Mouse (Mus musculus) bone marrow, adult 2 months (tissue): ENCODE results near the gene 4931428L18Rik. TPM values are rescaled to one million over a fixed set of nuclear protein-coding genes. Genes with fewer than 3 reads are reported as not detected.

Experiments used
- H3K27ac ChIP-seq: fragments of 200-500 bp; 2 replicates; pipeline ENCODE4 v1.5.1; 2012; ENCODE audit warnings: low read depth, mild to moderate bottlenecking, control low read depth, inconsistent platforms, low read length; ENCODE audit not compliant: control insufficient read depth, poor library complexity, insufficient read depth
- H3K4me1 ChIP-seq: fragments of 200-500 bp; 2 replicates; pipeline ENCODE4 v1.6.1; 2011; ENCODE audit warnings: low read length; ENCODE audit not compliant: control insufficient read depth, insufficient read depth
- H3K4me3 ChIP-seq: fragments of 200-500 bp; replicated peaks from 2 replicates; pipeline ENCODE3; 2011; ENCODE audit warnings: mild to moderate bottlenecking, low read depth, low read length, control low read depth; ENCODE audit not compliant: control insufficient read depth
- CTCF ChIP-seq: fragments of 200-500 bp; IDR thresholded peaks from 2 replicates; pipeline ENCODE4 v1.5.1; 2011; ENCODE audit warnings: low read length, control low read depth; ENCODE audit not compliant: control insufficient read depth, insufficient read depth
- POLR2A ChIP-seq: fragments of 200-500 bp; IDR thresholded peaks from 2 replicates; pipeline ENCODE4 v1.6.1; 2011; ENCODE audit warnings: low read depth, mild to moderate bottlenecking, control low read depth, low read length, borderline replicate concordance; ENCODE audit not compliant: control insufficient read depth
- WGBS: fragments of 180-500 bp; shearing (Covaris S2); methylation state at CpG from one replicate; pipeline ENCODE4 v1.1.7; 2018; 5-methylcytosine and 5-hydroxymethylcytosine counted together
- polyA plus RNA-seq: library from polyadenylated mRNA; stranded (reverse); fragments of >200 nt; gene quantifications from 2 replicates; pipeline ENCODE4 v1.2.4, GENCODE M21; 2011; ENCODE audit warnings: low replicate concordance; ENCODE audit not compliant: missing spikeins, insufficient read depth, insufficient read length

4931428L18Rik gene
- polyA plus RNA-seq, 1 experiment: not detected

DNA sequence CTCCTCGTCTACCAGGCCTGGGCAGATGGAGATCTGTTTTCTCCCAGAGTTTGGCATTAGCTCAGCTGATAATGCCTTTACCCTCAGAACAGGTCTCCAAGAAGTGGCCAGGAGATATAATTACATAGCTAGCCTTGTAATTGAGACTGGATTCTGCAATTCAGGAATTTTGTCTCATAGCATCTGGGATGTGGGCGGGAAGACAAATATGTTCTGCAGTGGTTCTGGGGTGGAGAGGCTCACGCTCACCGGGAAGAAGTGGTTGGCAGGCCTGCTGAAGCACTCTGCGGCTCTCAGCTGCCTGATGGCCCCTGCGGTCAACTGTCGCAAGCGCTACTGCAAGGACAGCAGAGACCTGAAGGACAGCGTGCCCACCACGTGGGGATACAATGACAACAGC lies 18.7 kb downstream of the 4931428L18Rik start:
- 89% methylated on average over 10 of the region's 10 CpGs for WGBS
- TF ChIP-seq CTCF: no peak
- no peak for TF ChIP-seq POLR2A
- Histone ChIP-seq H3K4me1 (no peaks in the 10 kb centered on the region), H3K4me3 (no peak overlapping the region), H3K27ac (no peak overlapping the region)

DNA sequence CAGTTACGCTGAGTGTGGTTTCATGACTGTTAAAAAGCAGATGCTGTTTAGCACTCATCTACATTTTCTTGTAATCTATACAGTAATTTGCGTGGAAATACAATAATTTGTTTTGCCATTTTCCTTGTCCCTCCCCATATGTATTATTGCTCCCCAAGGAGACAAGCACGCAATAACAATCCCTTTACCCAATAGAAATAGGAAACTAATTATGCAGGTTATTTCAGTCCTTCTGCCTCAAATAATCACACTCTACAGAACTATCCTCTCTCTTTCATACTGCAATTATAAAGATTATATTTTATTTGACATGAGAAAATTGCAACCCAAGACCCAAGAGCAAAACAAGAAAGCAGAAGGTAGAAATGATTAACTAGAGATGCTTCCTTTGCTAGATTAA lies 25.5 kb downstream of the 4931428L18Rik start:
- no peak for TF ChIP-seq POLR2A
- no peak for TF ChIP-seq CTCF

DNA sequence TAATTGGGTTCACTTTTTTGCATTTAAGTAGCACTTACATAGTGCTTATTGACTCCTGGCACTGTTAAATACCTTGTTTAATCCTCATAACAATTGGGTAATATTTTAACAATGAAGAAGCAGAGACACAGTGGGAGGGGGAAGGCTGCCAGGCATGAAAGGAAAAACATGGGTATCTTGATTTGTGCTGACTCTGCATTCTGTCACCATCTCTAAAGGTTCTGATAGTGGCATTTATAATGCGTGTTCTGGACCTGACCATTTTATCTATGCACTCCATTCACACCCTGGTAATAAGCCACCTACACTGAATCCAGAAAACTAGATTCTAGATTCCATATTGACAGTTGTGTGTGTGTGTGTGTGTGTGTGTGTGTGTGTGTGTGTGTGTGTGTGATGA lies 26.9 kb downstream of the 4931428L18Rik start:
- 81% methylated on average over 1 of the region's 1 CpGs for whole genome bisulfite sequencing
- Histone ChIP-seq H3K4me1 (no peaks in the 10 kb centered on the region), H3K27ac (no peak overlapping the region), H3K4me3 (no peak overlapping the region)
- no peak for TF ChIP-seq CTCF
- TF ChIP-seq POLR2A: no peak

More for the DNA sequence above, 25.5 kb downstream of the 4931428L18Rik start:
- WGBS: 88% methylated on average over 3 of the region's 3 CpGs
- Histone ChIP-seq H3K4me1 (no peaks in the 10 kb centered on the region), H3K4me3 (no peak overlapping the region), H3K27ac (no peak overlapping the region)

DNA sequence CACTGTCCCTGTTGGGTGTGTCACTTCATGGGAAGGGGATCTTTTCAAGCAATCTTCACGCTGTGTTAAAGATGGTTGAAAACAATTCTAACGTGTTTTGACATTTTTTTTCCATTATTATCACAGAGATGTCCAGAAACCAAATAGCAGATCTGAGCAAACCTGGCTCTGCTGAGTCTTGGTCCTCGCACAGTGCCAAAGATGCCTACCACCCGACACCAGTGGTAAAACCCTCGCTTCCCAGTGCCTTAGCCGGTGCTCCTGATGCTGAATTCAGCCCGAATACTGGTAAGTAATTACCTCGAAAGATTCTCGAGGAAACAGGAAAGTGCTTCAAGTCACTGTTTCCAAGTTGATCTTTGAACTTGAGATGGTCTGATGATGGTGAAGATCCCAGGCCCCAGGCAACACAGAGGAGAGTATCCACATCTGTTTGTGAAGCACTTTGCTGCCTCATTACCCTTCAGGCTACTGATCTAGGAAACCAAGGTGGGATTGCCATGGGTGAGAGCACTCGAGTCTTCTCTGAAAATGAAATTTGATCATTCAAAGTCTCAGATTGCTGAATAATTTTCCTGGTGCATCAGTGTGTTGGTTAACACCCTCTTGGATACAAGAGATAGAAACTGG lies 32.1 kb downstream of the 4931428L18Rik start:
- no peak overlapping the region for H3K27ac ChIP-seq
- TF ChIP-seq POLR2A (no peak), CTCF (no peak)
- WGBS: 72% methylated on average over 10 of the region's 10 CpGs
- no peak overlapping the region for H3K4me3 ChIP-seq
- H3K4me1 ChIP-seq: no peaks in the 10 kb centered on the region

DNA sequence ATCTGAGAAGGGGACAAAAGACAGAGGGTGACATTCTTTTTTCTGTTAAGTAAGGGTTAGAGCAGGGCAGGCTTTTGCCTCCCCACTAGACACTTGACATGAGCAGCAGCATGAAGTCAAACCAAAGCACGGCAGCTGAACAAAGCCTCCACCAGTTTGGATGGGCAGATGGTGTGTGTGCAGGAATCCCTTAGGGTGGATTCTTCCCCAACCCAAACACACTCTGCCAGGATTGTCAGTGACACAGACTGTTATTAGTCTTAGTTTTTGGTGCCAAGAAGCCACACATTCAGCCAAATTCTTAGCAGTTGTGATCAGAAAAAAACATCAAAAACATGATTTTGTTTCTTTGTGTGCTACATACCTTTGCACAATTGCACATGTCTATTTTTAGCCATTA lies 44.2 kb downstream of the 4931428L18Rik start:
- TF ChIP-seq POLR2A: no peak
- TF ChIP-seq CTCF: no peak
- no peak overlapping the region for H3K27ac ChIP-seq
- no peak overlapping the region for H3K4me3 ChIP-seq
- 76% methylated on average over 1 of the region's 1 CpGs for WGBS
- no peaks in the 10 kb centered on the region for H3K4me1 ChIP-seq

DNA sequence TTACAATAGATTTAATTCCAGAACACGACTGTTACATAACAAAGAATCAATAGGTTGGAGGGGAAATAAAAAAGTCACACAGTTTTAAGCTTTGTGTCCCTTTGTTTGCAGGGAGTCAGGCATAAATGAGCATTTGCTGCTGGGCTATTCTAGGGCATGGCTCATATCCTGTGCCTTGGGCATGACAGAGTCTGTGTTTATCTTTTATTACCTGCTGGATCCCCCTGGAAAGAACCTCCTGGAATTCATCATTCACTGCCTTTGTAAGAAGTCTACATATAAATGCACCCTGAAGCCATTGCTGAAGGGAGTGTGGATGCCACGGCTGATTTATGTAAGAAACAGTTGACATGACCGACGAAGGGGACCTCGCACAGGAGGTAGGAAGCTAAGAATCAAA lies 46.4 kb downstream of the 4931428L18Rik start, which contains the start of gene Lgsn:
Lgsn (plus strand) TSS at position 301 of the 400 bp plus-strand sequence.
- Histone ChIP-seq H3K4me1 (no peaks in the 10 kb centered on the region), H3K27ac (no peak within 1 kb of the TSS), H3K4me3 (no peak within 1 kb of the TSS)
- 65% methylated on average over 5 of the region's 5 CpGs for WGBS
- TF ChIP-seq CTCF: no peak
- TF ChIP-seq POLR2A: no peak

DNA sequence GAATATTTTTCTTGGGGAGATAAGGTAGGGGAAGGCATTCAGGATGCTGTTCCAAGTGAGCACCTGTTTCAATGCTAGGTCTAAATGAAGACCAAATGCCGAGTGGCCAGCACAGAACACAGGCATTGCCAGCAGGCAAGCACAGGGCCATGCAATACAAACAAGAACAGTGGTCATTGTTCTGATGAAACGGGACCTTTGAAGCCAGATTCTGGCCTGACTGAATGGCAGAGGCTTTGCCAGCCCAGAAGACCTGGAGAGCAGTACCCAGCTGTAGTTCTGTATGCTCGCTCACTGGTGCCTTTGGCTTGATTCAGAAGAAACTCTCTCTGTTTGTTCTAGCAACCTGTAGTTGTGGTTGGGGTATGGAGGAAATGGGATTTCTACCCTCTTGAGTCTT lies 47.1 kb downstream of the 4931428L18Rik start:
- no peak for TF ChIP-seq POLR2A
- TF ChIP-seq CTCF: no peak
- Histone ChIP-seq H3K4me3 (no peak overlapping the region), H3K27ac (no peak overlapping the region), H3K4me1 (no peaks in the 10 kb centered on the region)
- 75% methylated on average over 3 of the region's 3 CpGs for WGBS

DNA sequence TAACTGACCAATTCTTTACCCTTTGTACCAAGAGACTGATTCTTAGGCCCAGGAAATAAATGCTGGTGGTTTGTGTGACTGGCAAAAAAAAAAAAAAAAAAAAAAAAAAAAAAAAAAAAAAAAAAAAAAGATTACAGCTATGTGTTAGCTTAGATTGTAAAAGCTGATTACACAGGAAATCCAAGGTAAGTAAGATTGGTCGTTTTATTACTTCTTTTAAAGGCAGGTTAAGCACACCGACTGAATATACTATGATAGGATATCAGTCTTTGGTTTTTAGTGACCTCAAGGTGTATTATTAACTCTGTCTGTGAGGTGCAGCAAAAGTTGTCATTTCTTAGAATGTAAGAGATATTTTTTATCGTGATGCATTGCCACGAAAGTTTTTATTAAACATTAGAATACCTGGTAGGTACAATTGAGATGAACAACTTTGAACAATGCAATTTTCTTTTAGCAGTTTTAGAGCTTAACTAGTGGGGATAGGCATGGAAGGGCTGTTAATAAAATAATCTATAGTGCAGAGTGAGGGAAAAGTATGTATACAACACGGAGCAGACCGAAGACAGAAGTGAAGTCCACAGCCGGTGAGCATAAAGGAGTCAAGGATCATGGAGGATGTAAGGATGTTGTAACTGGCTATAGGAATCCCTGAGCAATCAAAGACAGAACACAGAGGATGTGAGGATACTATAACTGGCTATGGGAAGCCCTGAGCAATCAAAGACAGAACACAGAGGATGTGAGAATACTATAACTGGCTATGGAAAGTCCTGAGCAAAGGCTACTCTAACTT lies 57.0 kb downstream of the 4931428L18Rik start:
- Histone ChIP-seq H3K4me1 (no peaks in the 10 kb centered on the region), H3K4me3 (no peak overlapping the region), H3K27ac (no peak overlapping the region)
- WGBS: 64% methylated on average over 7 of the region's 7 CpGs
- TF ChIP-seq POLR2A (no peak), CTCF (no peak)
